Mouse (Mus musculus) limb, embryonic 13.5 days (tissue): ENCODE measurements around the gene Rerg. TPM values are rescaled to one million over a fixed set of nuclear protein-coding genes. Genes with fewer than 3 reads are reported as not detected.
A peak's percentile ranks its signal among the peaks of the same experiment; 100 is the strongest.
"Not testable (repeated sequence)": the region's sequence is repeated elsewhere in the genome, so short reads cannot be mapped to it uniquely, and the experiment has no call there.

ENCODE experiments used
- ATAC-seq: fragments of 200-750 bp; cut with Nextera tagmentation; 2 replicates; pipeline ENCODE4 v1.8.0; 2017; ENCODE audit warnings: low read depth, moderate number of reproducible peaks, moderate TSS enrichment; ENCODE audit not compliant: low FRiP score
- H3K27ac ChIP-seq: fragments of 300-500 bp; sonication (generic); 2 replicates; pipeline ENCODE4 v1.5.1; 2015; ENCODE audit warnings: inconsistent platforms, mild to moderate bottlenecking, moderate library complexity
- H3K27me3 ChIP-seq: fragments of 300-500 bp; sonication (generic); 2 replicates; pipeline ENCODE4 v1.6.1; 2015; ENCODE audit warnings: mild to moderate bottlenecking, inconsistent platforms
- H3K36me3 ChIP-seq: fragments of 300-500 bp; sonication (generic); 2 replicates; pipeline ENCODE4 v1.6.1; 2015; ENCODE audit warnings: inconsistent platforms, mild to moderate bottlenecking, moderate library complexity
- H3K4me1 ChIP-seq: fragments of 300-500 bp; sonication (generic); 2 replicates; pipeline ENCODE4 v1.6.1; 2015; ENCODE audit warnings: inconsistent platforms
- H3K4me2 ChIP-seq: fragments of 300-500 bp; sonication (generic); replicated peaks from 2 replicates; pipeline ENCODE4 v1.6.1; 2015; ENCODE audit warnings: inconsistent platforms, mild to moderate bottlenecking, moderate library complexity
- H3K4me3 ChIP-seq: fragments of 300-500 bp; sonication (generic); 2 replicates; pipeline ENCODE4 v1.5.1; 2015; ENCODE audit warnings: moderate library complexity, mild to moderate bottlenecking, inconsistent platforms
- H3K9ac ChIP-seq: fragments of 300-500 bp; sonication (generic); 2 replicates; pipeline ENCODE4 v1.6.1; 2015; ENCODE audit warnings: mild to moderate bottlenecking, inconsistent platforms
- H3K9me3 ChIP-seq: fragments of 300-500 bp; sonication (generic); 2 replicates; pipeline ENCODE4 v1.6.1; 2016; ENCODE audit warnings: inconsistent platforms
- WGBS: fragments of 180-500 bp; shearing (Covaris S2); methylation state at CpG from one replicate; pipeline ENCODE4 v1.1.7; 2015; 5-methylcytosine and 5-hydroxymethylcytosine counted together
- polyA plus RNA-seq: library from polyadenylated mRNA; unstranded; fragments of >200 nt; fragmentation: Nextera tagmentation; extraction: Ambion mirVana; gene quantifications from 2 replicates; pipeline ENCODE4 v1.2.1, GENCODE M21; 2015

The Rerg gene
- polyA plus RNA-seq, 1 experiment from 2014 or later, result 23.2 TPM

DNA sequence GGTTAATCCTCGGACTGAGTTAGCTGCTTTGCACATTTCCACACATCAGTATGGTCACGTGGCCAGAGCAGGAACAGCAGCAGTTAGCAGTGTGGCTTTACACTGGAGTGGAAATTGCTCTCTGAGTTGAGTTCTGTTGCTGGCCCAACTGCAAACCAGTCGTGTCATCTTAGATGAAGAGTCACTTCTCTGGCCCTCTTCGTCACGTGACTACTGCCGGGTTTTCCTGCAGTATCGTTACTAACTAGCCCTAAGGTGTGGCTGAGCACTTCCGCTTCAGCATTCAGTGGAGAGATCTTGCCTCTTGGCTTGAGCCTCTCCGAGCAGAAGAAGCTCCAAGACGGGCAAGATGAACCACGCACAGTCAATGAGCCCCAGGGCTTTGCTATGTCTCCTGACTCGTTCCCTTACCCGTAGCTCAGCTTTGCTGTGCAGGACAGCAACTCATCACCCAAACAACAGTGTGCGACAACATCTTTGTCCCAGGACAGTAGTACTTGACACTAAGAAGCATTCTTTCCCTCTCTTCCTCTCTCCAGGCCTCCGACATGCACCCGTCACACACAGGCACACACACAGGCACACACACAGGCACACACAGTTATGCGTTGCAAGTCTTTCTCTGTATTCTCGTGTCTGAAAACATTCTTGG is 108.3 kb downstream of the Rerg start:
- H3K4me3 ChIP-seq, result no peak overlapping the region
- no peaks in the 10 kb centered on the region for H3K36me3 ChIP-seq
- 83% methylated on average over 18 of the region's 18 CpGs for WGBS
- ATAC-seq, result no peak
- no peaks in the 10 kb centered on the region for H3K27me3 ChIP-seq
- no peak overlapping the region for H3K4me2 ChIP-seq
- no peaks in the 10 kb centered on the region for H3K4me1 ChIP-seq
- H3K9ac ChIP-seq, result no peak overlapping the region
- no peak overlapping the region for H3K27ac ChIP-seq
- H3K9me3 ChIP-seq, result no peaks in the 10 kb centered on the region

DNA sequence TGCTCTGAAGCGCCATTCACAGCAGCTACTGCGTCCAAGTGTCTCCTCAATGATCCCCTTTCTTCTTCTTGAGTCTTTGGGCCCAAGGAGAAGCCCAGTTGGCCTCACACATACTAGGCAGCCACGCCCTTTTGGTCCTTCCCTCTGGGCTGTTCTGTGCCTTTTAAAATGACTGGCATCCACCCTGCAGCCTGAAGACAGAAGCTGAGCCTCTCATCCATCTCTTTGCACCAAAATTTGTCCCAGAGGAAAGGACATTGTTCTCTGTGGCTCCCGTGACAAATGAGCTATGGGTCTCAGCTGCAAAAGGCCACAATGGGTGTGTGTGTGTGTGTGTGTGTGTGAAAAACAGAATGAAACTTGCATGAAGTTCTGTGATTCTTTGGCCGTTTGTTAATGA is 109.7 kb downstream of the Rerg start:
- peaks cover 5% of the 10 kb centered on the region; the same call in 1 of the 2 replicates for H3K36me3 ChIP-seq
- H3K4me3 ChIP-seq, result no peak overlapping the region
- no peak overlapping the region for H3K9ac ChIP-seq
- WGBS, result 79% methylated on average over 5 of the region's 5 CpGs
- H3K4me2 ChIP-seq, result no peak overlapping the region
- no peaks in the 10 kb centered on the region for H3K9me3 ChIP-seq
- no peak overlapping the region for H3K27ac ChIP-seq
- H3K27me3 ChIP-seq, result no peaks in the 10 kb centered on the region
- no peaks in the 10 kb centered on the region for H3K4me1 ChIP-seq
- no peak for ATAC-seq

DNA sequence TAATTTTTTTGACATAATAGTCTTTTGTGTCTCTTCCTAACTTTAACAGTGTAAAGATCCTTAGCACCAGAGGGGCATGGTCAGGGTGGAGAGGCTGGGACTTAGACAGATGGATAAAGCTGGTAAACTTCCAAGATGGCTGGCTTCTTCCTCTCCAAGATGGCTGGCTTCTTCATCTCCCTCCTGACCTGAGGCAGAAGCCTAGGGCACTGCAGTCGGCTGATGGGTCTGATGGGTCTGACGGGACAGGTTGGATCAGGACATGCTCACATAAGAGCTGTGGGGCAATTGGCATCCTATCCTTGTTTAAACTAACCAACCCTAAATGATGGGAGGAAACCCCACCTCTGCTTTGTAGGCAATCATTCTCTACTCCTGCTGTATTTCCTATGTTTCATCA is 112.0 kb downstream of the Rerg start:
- no peak overlapping the region for H3K4me3 ChIP-seq
- no peak overlapping the region for H3K9ac ChIP-seq
- H3K36me3 ChIP-seq, result peaks cover 5% of the 10 kb centered on the region; the same call in 1 of the 2 replicates
- ATAC-seq, result no peak
- no peaks in the 10 kb centered on the region for H3K27me3 ChIP-seq
- 0 out of 2 replicates have a peak, but pooled peaks cover 3% of the 10 kb centered on the region for H3K9me3 ChIP-seq
- H3K4me1 ChIP-seq, result peaks cover 7% of the 10 kb centered on the region; the same call in 1 of the 2 replicates
- no peak overlapping the region for H3K4me2 ChIP-seq
- no peak overlapping the region for H3K27ac ChIP-seq
- WGBS, result 91% methylated on average over 2 of the region's 2 CpGs

DNA sequence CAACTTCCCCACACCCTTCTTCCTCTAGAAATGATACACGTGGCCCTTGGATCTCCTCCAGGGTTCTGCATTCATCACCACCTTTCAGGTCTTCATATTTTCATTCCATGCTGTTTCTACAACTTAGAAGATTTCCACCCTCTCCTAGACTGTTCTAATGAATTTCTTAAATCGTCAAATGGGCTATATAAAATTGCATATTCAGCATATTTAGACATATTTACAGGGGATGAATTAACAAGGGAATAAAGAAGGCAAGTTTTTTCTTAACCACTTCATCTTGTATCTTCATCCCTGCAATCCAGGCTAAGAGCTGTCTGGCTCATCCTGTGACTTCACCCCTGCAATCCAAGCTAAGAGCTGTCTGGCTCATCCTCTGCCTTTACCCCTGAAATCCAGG is 116.2 kb downstream of the Rerg start:
- no peak overlapping the region for H3K4me3 ChIP-seq
- no peak overlapping the region for H3K9ac ChIP-seq
- no peak overlapping the region for H3K4me2 ChIP-seq
- H3K27ac ChIP-seq, result peak overlapping the region; percentile 66; the same call in 1 of the 2 replicates
- ATAC-seq, result no peak
- H3K4me1 ChIP-seq, result peaks cover 7% of the 10 kb centered on the region; the same call in 1 of the 2 replicates
- H3K36me3 ChIP-seq, result peaks cover 5% of the 10 kb centered on the region; the same call in 1 of the 2 replicates
- H3K27me3 ChIP-seq, result no peaks in the 10 kb centered on the region
- WGBS, result 78% methylated on average over 2 of the region's 2 CpGs
- H3K9me3 ChIP-seq, result peaks cover 8% of the 10 kb centered on the region; the same call in 1 of the 2 replicates

DNA sequence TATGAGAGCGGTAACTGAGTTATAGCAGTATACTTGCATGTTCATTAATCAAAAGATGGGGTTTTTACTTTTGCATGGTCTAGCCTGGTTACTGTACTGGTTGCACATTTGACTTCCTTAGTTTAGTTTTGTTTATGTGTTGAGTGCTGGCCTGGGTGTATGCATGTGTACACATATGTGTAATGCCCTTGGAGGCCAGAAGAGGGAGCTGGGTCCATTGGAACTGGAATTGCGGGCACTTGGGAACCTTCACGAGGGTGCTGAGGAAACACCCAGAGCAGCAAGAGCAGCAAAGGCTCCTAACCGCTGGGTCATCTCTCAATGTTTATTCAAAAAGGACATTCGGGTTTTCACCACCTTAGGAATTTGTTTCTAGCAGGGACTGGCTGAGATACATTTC is 116.8 kb downstream of the Rerg start:
- H3K36me3 ChIP-seq, result peaks cover 5% of the 10 kb centered on the region; the same call in 1 of the 2 replicates
- no peak overlapping the region; the same call in 1 of the 2 replicates for H3K27ac ChIP-seq
- no peak overlapping the region for H3K9ac ChIP-seq
- H3K9me3 ChIP-seq, result peaks cover 8% of the 10 kb centered on the region; the same call in 1 of the 2 replicates
- H3K27me3 ChIP-seq, result no peaks in the 10 kb centered on the region
- H3K4me1 ChIP-seq, result peaks cover 7% of the 10 kb centered on the region; the same call in 1 of the 2 replicates
- ATAC-seq, result no peak
- 75% methylated on average over 5 of the region's 5 CpGs for WGBS
- no peak overlapping the region for H3K4me3 ChIP-seq
- H3K4me2 ChIP-seq, result no peak overlapping the region

DNA sequence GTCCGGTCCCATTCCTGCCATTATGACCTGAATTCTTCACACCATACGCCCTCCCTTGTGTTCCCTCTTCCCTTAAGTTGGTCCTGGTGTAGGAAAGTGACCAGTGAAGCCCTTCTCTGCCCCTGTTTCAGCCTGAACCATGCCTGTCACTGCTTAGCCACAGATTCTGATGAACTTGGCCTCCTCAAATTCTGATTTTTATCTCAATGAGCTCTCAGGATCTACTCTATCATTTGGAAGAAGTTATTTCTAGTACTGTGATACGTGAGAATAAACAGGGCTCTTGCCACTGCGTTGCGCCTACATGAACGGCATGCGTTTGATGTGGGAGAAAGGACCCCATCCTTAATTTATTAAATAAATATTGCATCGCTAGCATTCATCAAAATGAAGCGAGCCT is 117.3 kb downstream of the Rerg start:
- Histone ChIP-seq H3K4me3 (no peak overlapping the region), H3K27me3 (no peaks in the 10 kb centered on the region), H3K9ac (no peak overlapping the region), H3K36me3 (peaks cover 5% of the 10 kb centered on the region; the same call in 1 of the 2 replicates), H3K4me2 (no peak overlapping the region), H3K4me1 (peaks cover 7% of the 10 kb centered on the region; the same call in 1 of the 2 replicates), H3K9me3 (peaks cover 8% of the 10 kb centered on the region; the same call in 1 of the 2 replicates), H3K27ac (no peak overlapping the region)
- 92% methylated on average over 9 of the region's 9 CpGs for WGBS
- no peak for ATAC-seq

DNA sequence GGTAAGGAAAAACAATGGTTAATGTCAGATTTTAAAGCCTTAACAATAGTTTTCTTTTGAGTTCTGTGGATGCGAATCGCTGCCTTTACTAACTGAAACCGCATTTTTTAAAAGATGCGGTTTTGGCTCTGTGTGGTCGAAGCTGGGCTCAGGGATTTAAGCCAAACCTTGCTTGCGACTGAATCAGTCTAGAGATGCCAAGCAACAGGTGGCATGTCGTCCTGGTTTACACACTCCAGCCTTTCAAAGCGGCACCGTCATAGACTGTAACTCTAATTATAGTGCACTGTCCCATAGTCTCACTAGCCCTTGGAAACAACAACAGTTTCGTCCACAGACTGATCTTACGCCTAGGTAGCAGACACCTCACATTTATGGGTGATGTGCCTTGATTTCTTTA is 123.3 kb downstream of the Rerg start:
- Histone ChIP-seq H3K4me1 (no peaks in the 10 kb centered on the region), H3K9me3 (peaks cover 6% of the 10 kb centered on the region; the same call in 1 of the 2 replicates), H3K36me3 (no peaks in the 10 kb centered on the region), H3K4me2 (no peak overlapping the region), H3K27me3 (no peaks in the 10 kb centered on the region), H3K4me3 (no peak overlapping the region), H3K9ac (no peak overlapping the region), H3K27ac (no peak overlapping the region)
- no peak for ATAC-seq
- WGBS, result 86% methylated on average over 11 of the region's 11 CpGs

DNA sequence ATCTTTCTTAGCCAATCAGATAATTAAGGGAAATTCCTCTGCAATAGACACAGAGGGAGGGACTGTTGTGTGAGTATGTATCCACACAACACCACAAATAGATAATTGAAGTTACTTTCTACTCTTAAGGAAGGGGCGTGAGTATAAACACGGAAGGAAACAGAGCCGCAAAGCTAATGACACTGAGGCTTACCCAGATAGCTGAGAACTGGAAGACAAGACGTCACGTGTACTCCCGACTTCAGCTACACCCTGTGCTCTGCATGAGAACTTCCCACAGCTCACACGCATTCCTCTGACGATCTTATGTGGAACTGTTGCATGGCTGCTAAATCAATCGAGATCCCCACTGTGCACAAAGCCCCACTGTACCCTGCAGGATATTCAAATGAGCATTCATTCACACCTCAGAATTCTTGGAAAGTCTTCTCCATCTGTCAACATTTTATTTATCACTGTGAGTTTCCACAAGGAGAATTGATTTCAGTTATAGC is 125.2 kb downstream of the Rerg start:
- Histone ChIP-seq H3K9ac (no peak overlapping the region), H3K4me2 (no peak overlapping the region), H3K27me3 (no peaks in the 10 kb centered on the region), H3K4me1 (no peaks in the 10 kb centered on the region), H3K36me3 (no peaks in the 10 kb centered on the region), H3K4me3 (no peak overlapping the region), H3K9me3 (peaks cover 6% of the 10 kb centered on the region; the same call in 1 of the 2 replicates), H3K27ac (no peak overlapping the region)
- ATAC-seq, result no peak
- WGBS, result 76% methylated on average over 9 of the region's 9 CpGs

DNA sequence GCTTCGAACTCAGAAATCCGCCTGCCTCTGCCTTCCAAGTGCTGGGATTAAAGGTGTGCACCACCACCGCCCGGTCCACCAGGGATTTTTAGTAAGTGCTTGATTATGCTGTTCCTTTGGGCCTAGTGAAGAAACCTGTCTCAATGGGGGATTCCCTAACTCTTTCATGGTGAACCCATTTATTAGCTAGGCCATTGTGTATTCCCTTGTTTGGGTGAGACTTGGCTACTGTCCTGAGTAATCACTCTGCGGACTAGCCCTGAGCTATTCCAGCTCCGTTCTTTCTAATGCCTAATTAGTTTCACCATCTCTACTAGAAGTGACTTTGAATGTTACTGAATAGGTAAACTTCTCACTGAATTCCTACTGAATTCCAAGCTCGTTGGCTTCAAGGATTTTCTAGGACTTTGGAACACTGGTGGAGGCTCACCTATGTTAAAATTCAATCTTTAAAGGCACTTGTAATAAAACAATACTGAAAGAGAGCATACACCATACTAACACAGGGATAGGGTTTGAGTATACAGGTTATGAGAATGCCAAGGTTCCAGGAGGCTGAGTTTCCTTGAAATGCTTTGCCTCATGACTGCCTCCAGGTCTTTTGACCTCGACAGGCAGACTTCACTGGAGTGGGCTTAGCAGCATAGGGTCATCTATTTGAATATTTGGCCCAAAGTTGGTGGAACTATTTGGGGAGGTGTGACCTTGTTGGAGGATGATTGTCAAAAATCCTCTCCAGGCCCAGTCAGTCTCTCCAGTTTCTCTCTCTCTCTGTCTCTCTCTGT is 134.5 kb downstream of the Rerg start:
- not testable (repeated sequence) for H3K27ac ChIP-seq, H3K4me1 ChIP-seq, ATAC-seq, H3K36me3 ChIP-seq, H3K4me3 ChIP-seq, H3K9ac ChIP-seq, H3K27me3 ChIP-seq, H3K9me3 ChIP-seq, H3K4me2 ChIP-seq
- 90% methylated on average over 8 of the region's 8 CpGs for WGBS

DNA sequence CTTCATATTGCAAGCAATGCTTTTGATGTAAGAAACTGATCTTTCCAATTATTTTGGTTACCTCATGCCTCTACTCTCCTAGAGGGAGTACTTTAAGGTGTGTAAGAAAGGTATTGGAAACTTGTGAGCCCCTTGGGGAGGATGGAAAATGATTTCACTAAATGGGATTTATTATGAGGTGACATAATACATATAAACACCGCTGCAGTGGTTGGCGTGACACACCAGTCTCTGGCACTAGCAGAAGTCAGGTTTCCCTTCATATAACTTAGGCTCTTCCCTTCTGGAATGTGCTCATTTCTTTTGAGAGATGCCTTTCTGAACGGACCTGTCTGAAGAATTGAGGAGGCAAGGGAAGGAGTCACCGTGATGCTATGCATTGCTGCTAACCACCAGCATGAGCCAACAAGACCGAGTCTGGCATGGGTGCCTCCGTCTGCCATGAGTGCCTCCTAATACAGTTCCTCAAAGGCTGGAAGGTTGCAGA is 139.6 kb downstream of the Rerg start:
- no peaks in the 10 kb centered on the region for H3K27me3 ChIP-seq
- H3K9ac ChIP-seq, result no peak overlapping the region
- 58% methylated on average over 6 of the region's 6 CpGs for WGBS

DNA sequence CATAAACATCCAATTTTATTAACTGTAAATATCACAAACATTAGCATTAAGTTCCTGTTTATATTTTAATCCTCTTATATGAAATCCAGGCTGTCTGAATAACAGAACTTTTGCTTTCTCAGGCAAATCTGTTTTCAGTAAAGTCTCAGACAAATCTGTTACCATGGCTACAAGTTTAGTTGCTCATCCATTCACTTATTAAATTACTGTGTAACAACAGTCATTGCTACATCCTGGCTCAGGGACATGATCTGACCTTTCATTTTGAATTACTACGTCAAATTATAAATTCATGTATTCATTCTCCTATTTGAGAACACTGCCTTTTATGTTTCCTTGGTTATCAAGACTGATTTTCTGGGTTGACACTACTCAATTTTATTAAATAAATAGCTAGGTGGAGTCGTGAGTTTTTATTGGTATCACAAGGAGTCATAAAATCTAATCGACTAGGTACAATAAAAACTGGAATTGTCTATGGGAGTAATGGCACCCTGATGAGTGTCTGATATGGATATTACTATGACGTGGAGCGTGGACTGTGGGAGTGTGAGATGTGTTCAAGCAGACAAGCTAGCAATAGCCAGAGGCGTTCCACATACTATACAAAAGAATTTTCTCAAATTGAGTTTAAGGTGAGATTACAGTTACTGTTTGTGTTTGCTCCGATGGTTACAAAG is 140.2 kb downstream of the Rerg start:
- H3K27ac ChIP-seq, result no peak overlapping the region
- peak; percentile 64; the same call in 1 of the 2 replicates for ATAC-seq
- 59% methylated on average over 7 of the region's 7 CpGs for WGBS

More for the DNA sequence above, 139.6 kb downstream of the Rerg start:
- peak; percentile 81 for ATAC-seq
- Histone ChIP-seq H3K36me3 (no peaks in the 10 kb centered on the region), H3K9me3 (0 out of 2 replicates have a peak, but pooled peaks cover 3% of the 10 kb centered on the region), H3K4me1 (peaks cover 8% of the 10 kb centered on the region; the same call in 1 of the 2 replicates), H3K27ac (no peak overlapping the region), H3K4me2 (no peak overlapping the region), H3K4me3 (no peak overlapping the region)

More for the DNA sequence above, 140.2 kb downstream of the Rerg start:
- Histone ChIP-seq H3K4me2 (no peak overlapping the region), H3K36me3 (no peaks in the 10 kb centered on the region), H3K27me3 (no peaks in the 10 kb centered on the region), H3K9ac (no peak overlapping the region), H3K4me3 (no peak overlapping the region), H3K4me1 (peaks cover 8% of the 10 kb centered on the region; the same call in 1 of the 2 replicates), H3K9me3 (0 out of 2 replicates have a peak, but pooled peaks cover 3% of the 10 kb centered on the region)
